Mouse (Mus musculus): ENCODE data around the gene Itsn2.
"Not testable (repeated sequence)": the region's sequence is repeated elsewhere in the genome, so short reads cannot be mapped to it uniquely, and the experiment has no call there.

Itsn2 gene

GRCm38 (mm10) chr12:4598666-4599428 lies 6.4 kb downstream of the Itsn2 start:
- no peak for DNase-seq

GRCm38 (mm10) chr12:4599713-4600112 lies 7.3 kb downstream of the Itsn2 start:
- DNase-seq = no peak

GRCm38 (mm10) chr12:4606625-4607024 lies 14.2 kb downstream of the Itsn2 start:
- no peak for DNase-seq

- no peak for DNase-seq
Observed at GRCm38 (mm10) chr12:4614722-4615121, 22.3 kb downstream of the Itsn2 start.

- no peak for DNase-seq
Observed at GRCm38 (mm10) chr12:4624201-4624600, 31.8 kb downstream of the Itsn2 start.

GRCm38 (mm10) chr12:4632957-4633356 lies 40.5 kb downstream of the Itsn2 start:
- no peak for DNase-seq

- DNase-seq = peak; percentile 16
Observed at GRCm38 (mm10) chr12:4638438-4638837, 46.0 kb downstream of the Itsn2 start.

GRCm38 (mm10) chr12:4640737-4641136 lies 48.3 kb downstream of the Itsn2 start:
- DNase-seq = no peak

- no peak for DNase-seq
Observed at GRCm38 (mm10) chr12:4656813-4657212, 64.4 kb downstream of the Itsn2 start.

GRCm38 (mm10) chr12:4664929-4665674 lies 72.7 kb downstream of the Itsn2 start:
- DNase-seq = no peak

GRCm38 (mm10) chr12:4665675-4666037 lies 73.2 kb downstream of the Itsn2 start:
- DNase-seq = no peak

- no peak for DNase-seq
Observed at GRCm38 (mm10) chr12:4676336-4676735, 83.9 kb downstream of the Itsn2 start.

GRCm38 (mm10) chr12:4679971-4680370 lies 87.5 kb downstream of the Itsn2 start:
- no peak for DNase-seq

- DNase-seq = no peak
Observed at GRCm38 (mm10) chr12:4685441-4685840, 93.0 kb downstream of the Itsn2 start.

- DNase-seq = no peak
Observed at GRCm38 (mm10) chr12:4688386-4688785, 95.9 kb downstream of the Itsn2 start.

- no peak for DNase-seq
Observed at GRCm38 (mm10) chr12:4689341-4689740, 96.9 kb downstream of the Itsn2 start.

GRCm38 (mm10) chr12:4691193-4691592 lies 98.8 kb downstream of the Itsn2 start:
- DNase-seq = no peak

- DNase-seq = no peak
Observed at GRCm38 (mm10) chr12:4694534-4694933, 102.1 kb downstream of the Itsn2 start.

- DNase-seq = not testable (repeated sequence)
Observed at GRCm38 (mm10) chr12:4705626-4706025, 113.2 kb downstream of the Itsn2 start.

- DNase-seq = no peak
Observed at GRCm38 (mm10) chr12:4706175-4706574, 113.7 kb downstream of the Itsn2 start.

- DNase-seq = peak; percentile 41
Observed at GRCm38 (mm10) chr12:4706901-4707300, 114.5 kb downstream of the Itsn2 start.

GRCm38 (mm10) chr12:4707488-4708017 lies 115.1 kb downstream of the Itsn2 start:
- peak; percentile 29 for DNase-seq

GRCm38 (mm10) chr12:4708296-4708695 lies 115.9 kb downstream of the Itsn2 start:
- no peak for DNase-seq

Measured in lung, postnatal 36 days (tissue).